Mouse (Mus musculus): ENCODE data around the gene Pir. TPM values are rescaled to one million over a fixed set of nuclear protein-coding genes. Genes with fewer than 3 reads are reported as not detected.

Pir gene
- total RNA-seq (2014; rRNA removed) (0.65 and 0.94 TPM in 2 replicates), polyA plus RNA-seq (2015; fragmentation: Nextera tagmentation; extraction: Ambion mirVana) (7.8 and 8.4 TPM in 2 replicates)

DNA sequence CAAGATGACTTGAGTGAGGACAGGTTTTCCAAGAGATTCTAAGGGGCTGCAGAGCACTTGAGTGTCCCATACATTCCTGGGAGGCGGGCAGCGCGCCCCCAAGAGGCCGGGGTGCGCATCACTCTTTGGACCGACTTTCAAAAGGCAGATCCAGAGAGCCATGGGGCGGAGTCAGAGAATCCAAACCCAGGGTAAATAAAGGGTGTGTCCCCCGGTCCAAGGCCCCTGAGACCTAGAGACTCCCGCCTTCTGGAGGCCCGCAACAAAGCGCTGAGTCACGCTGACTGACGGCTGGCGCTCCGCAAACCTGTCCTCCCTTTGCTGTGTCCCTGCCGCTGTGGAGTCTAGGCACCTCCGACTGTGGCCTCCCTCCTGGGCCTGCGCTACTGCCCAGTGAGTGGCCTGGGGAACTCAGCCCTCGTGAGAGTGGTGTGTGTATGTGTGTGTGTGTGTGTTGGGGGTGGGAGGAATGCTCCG, at the start of gene Pir:
TSS of gene Pir (plus strand) at position 87 of the 477 bp plus-strand sequence.
- DNase-seq (ENCODE audit: low spot score), result peak; percentile 47
- 30% methylated on average over 19 of the region's 20 CpGs for WGBS

DNA sequence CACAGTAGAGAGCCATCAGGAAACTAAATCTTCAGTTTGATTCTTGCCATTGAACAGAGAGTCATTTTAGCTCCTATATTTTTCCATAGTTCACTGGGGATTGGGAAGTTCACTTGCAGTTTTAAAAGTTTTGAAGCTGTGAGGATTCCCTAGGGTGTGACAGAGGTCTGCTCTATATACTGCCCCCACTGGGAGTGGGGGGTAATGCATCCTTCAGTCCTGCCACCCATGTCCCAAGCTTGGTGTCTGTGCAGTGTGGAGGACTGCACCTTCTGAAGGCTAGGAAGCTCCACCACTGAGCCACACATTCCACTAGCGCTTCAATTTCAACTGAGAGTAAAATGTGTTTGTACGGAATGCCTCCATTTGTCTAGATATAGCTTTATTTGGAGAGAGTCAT, 47.2 kb upstream of the Pir start:
- ATAC-seq (no peak), DNase-seq (ENCODE audit: low spot score) (peak; percentile 2)
- WGBS, result 75% methylated on average over 2 of the region's 2 CpGs
- Histone ChIP-seq H3K4me2 (ENCODE audit: low read depth, low read length) (no peak overlapping the region), H3K9me3 (ENCODE audit: low read length) (no peaks in the 10 kb centered on the region), H3K4me3 (ENCODE audit: low read length) (no peak overlapping the region), H3K27ac (no peak overlapping the region), H3K4me1 (ENCODE audit: insufficient read depth, low read length) (no peaks in the 10 kb centered on the region), H3K27me3 (ENCODE audit: insufficient read depth, low read length) (no peaks in the 10 kb centered on the region), H3K36me3 (ENCODE audit: insufficient read depth, low read length) (no peaks in the 10 kb centered on the region), H3K9ac (replicated peaks; ENCODE audit: low read length) (no peak overlapping the region)
- TF ChIP-seq CTCF (IDR thresholded peaks at IDR 0.05; ENCODE audit: low read depth), result peak; percentile 14; the same call in 1 of the 2 replicates

More for the DNA sequence above, at the start of gene Pir:
- Histone ChIP-seq H3K27me3 (ENCODE audit: insufficient read depth, low read length) (no peaks in the 10 kb centered on the region), H3K9me3 (ENCODE audit: low read length) (no peaks in the 10 kb centered on the region), H3K4me2 (ENCODE audit: low read depth, low read length) (peak within 1 kb of the TSS; percentile 56), H3K9ac (replicated peaks; ENCODE audit: low read length) (0 out of 2 replicates have a peak within 1 kb of the TSS, but pooled peaks have one; percentile 30), H3K4me3 (ENCODE audit: low read length) (peak within 1 kb of the TSS; percentile 36), H3K36me3 (ENCODE audit: insufficient read depth, low read length) (no peaks in the 10 kb centered on the region), H3K4me1 (ENCODE audit: insufficient read depth, low read length) (no peaks in the 10 kb centered on the region), H3K27ac (no peak within 1 kb of the TSS)
- peak; percentile 48 for TF ChIP-seq CTCF (IDR thresholded peaks at IDR 0.05; ENCODE audit: low read depth)
- ATAC-seq, result peak; percentile 74

DNA sequence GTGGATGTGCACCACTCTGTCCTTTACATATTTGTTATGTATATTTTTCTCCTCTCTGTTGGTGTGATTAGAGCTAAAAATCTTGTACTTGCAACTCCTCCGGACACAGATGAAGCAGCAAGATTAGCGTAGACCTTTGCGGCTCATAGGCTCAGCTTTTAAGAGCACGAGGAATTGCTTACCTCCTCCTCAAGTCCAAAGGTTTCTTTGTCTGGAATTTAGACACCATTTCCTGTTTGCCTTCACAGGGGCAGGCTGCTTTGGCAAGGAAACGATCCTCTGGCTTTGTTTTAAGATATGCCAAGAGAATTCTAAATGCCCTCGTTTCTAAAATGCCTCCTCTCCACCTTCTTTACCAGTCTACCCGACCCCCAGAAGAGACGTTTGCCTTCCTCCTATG, 35.8 kb upstream of the Pir start:
- no peaks in the 10 kb centered on the region for H3K36me3 ChIP-seq (ENCODE audit: insufficient read depth, low read length)
- WGBS, result 59% methylated on average over 8 of the region's 8 CpGs
- H3K9ac ChIP-seq (replicated peaks; ENCODE audit: low read length), result no peak overlapping the region
- no peaks in the 10 kb centered on the region for H3K4me1 ChIP-seq (ENCODE audit: insufficient read depth, low read length)
- no peaks in the 10 kb centered on the region for H3K27me3 ChIP-seq (ENCODE audit: insufficient read depth, low read length)
- no peak for TF ChIP-seq CTCF (IDR thresholded peaks at IDR 0.05; ENCODE audit: low read depth)
- DNase-seq (ENCODE audit: low spot score), result no peak
- no peak overlapping the region for H3K4me3 ChIP-seq (ENCODE audit: low read length)
- no peak overlapping the region for H3K4me2 ChIP-seq (ENCODE audit: low read depth, low read length)
- no peak for ATAC-seq
- H3K27ac ChIP-seq, result no peak overlapping the region
- H3K9me3 ChIP-seq (ENCODE audit: low read length), result no peaks in the 10 kb centered on the region

DNA sequence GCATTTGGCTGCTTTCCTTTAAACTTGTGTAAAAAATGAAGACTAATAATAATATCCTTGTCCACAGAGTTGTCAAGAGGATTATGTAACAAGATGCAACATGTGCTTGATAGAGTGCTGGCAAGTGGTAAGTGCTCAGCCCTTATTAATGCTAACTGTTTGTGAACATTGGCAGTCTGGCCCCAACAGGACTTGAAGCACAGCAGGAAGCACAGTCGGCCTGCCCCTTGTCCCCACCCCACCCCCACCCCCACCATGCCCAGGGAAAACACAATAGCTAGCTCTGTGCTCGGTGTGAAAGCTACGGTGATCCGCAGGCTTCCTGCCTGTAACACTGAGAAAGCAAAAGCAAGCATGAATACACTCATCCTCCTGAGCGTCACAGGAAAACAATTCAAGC, 23.5 kb upstream of the Pir start:
- Histone ChIP-seq H3K4me3 (ENCODE audit: low read length) (no peak overlapping the region), H3K4me2 (ENCODE audit: low read depth, low read length) (no peak overlapping the region; the same call in 1 of the 2 replicates), H3K9ac (replicated peaks; ENCODE audit: low read length) (no peak overlapping the region), H3K4me1 (ENCODE audit: insufficient read depth, low read length) (no peaks in the 10 kb centered on the region), H3K9me3 (ENCODE audit: low read length) (no peaks in the 10 kb centered on the region), H3K27ac (no peak overlapping the region), H3K27me3 (ENCODE audit: insufficient read depth, low read length) (no peaks in the 10 kb centered on the region), H3K36me3 (ENCODE audit: insufficient read depth, low read length) (no peaks in the 10 kb centered on the region)
- ATAC-seq, result no peak
- WGBS, result 33% methylated on average over 5 of the region's 5 CpGs
- TF ChIP-seq CTCF (IDR thresholded peaks at IDR 0.05; ENCODE audit: low read depth), result no peak
- DNase-seq (ENCODE audit: low spot score), result no peak

DNA sequence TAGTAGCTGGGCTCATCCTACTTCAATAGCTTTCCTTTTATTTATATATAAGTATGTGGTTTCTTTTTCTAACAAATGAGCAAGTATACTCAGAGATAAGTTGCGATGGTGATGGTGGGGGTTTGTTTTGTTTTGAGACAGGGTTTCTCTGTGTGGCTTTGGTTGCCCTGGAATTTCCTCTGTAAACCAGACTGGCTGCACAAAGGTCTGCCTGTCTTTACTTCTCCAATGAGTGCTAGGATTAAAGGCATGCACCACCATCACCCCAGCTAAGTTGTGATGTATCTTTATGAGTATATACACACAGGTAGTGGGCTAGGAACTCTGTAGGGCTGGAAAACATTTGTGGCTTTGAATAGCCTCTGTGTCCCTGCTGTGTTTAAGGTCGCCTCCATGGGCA, 22.4 kb upstream of the Pir start:
- no peak for DNase-seq (ENCODE audit: low spot score)
- no peak overlapping the region for H3K9ac ChIP-seq (replicated peaks; ENCODE audit: low read length)
- H3K9me3 ChIP-seq (ENCODE audit: low read length), result no peaks in the 10 kb centered on the region
- no peaks in the 10 kb centered on the region for H3K4me1 ChIP-seq (ENCODE audit: insufficient read depth, low read length)
- WGBS, result 71% methylated on average over 2 of the region's 2 CpGs
- ATAC-seq, result no peak
- H3K27ac ChIP-seq, result no peak overlapping the region
- no peak overlapping the region for H3K4me3 ChIP-seq (ENCODE audit: low read length)
- H3K36me3 ChIP-seq (ENCODE audit: insufficient read depth, low read length), result no peaks in the 10 kb centered on the region
- TF ChIP-seq CTCF (IDR thresholded peaks at IDR 0.05; ENCODE audit: low read depth), result no peak
- no peaks in the 10 kb centered on the region for H3K27me3 ChIP-seq (ENCODE audit: insufficient read depth, low read length)
- H3K4me2 ChIP-seq (ENCODE audit: low read depth, low read length), result no peak overlapping the region

DNA sequence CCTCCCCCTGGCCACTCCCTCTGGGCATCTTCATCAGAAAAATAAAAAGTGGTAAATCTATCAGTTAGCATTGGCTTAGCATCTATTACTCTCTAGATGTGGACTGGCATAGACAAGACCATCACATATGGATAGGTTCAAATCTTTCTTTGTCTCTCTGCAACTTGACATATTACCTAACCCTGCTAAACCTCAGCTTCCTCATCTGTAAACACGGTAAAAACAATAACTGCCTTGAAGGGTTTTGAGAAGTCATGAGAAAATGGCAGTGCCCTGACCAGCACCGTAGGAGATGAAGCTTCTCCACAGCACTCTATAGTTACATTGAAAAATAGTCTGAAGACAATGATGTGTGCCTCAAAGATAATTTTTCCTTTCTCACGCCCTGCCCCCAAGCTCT, 12.6 kb upstream of the Pir start:
- Histone ChIP-seq H3K27ac (no peak overlapping the region), H3K4me1 (ENCODE audit: insufficient read depth, low read length) (no peaks in the 10 kb centered on the region), H3K4me2 (ENCODE audit: low read depth, low read length) (no peak overlapping the region), H3K9me3 (ENCODE audit: low read length) (no peaks in the 10 kb centered on the region), H3K27me3 (ENCODE audit: insufficient read depth, low read length) (no peaks in the 10 kb centered on the region), H3K4me3 (ENCODE audit: low read length) (no peak overlapping the region), H3K36me3 (ENCODE audit: insufficient read depth, low read length) (no peaks in the 10 kb centered on the region), H3K9ac (replicated peaks; ENCODE audit: low read length) (no peak overlapping the region)
- ATAC-seq (no peak), DNase-seq (ENCODE audit: low spot score) (no peak)
- 77% methylated on average over 3 of the region's 3 CpGs for WGBS
- no peak for TF ChIP-seq CTCF (IDR thresholded peaks at IDR 0.05; ENCODE audit: low read depth)

DNA sequence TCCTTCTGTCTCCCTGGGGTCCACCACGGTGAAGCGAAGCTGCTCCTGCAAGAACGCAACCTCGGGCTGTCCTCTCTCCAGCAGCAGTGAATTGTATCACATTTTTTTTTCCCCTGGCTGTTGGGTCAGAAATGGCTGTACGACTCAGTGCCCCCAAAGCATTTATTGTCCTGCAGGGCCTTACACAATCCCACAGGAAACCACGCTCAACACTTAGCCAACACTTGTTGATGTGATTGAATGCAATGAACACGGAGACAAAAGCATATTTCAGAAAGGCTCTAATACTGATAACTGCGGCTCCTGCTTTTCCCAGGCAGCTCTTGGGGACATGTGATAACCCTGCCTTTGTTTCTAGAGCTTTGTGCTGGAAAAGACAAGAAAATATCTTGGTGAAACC, 11.1 kb upstream of the Pir start, which contains the start of gene Bmx:
TSS of gene Bmx (minus strand) at position 137 of the 400 bp plus-strand sequence.
- TF ChIP-seq CTCF (IDR thresholded peaks at IDR 0.05; ENCODE audit: low read depth), result no peak
- Histone ChIP-seq H3K27ac (no peak within 1 kb of the TSS), H3K27me3 (ENCODE audit: insufficient read depth, low read length) (no peaks in the 10 kb centered on the region), H3K4me2 (ENCODE audit: low read depth, low read length) (no peak within 1 kb of the TSS), H3K36me3 (ENCODE audit: insufficient read depth, low read length) (no peaks in the 10 kb centered on the region), H3K9ac (replicated peaks; ENCODE audit: low read length) (no peak within 1 kb of the TSS), H3K9me3 (ENCODE audit: low read length) (no peaks in the 10 kb centered on the region), H3K4me3 (ENCODE audit: low read length) (no peak within 1 kb of the TSS), H3K4me1 (ENCODE audit: insufficient read depth, low read length) (no peaks in the 10 kb centered on the region)
- DNase-seq (ENCODE audit: low spot score), result no peak
- no peak for ATAC-seq
- 72% methylated on average over 8 of the region's 8 CpGs for WGBS
